Mouse (Mus musculus): ENCODE measurements around the gene Celf1. TPM values are rescaled to one million over a fixed set of nuclear protein-coding genes. Genes with fewer than 3 reads are reported as not detected.

Gene Celf1
- total and polyA plus RNA-seq, 2 experiments from 2014 or later = 69.5 to 82.5 TPM

- Histone ChIP-seq H3K9me3 (ENCODE audit: low read length) (no peaks in the 10 kb centered on the region), H3K4me2 (ENCODE audit: low read depth, low read length, poor library complexity, severe bottlenecking) (peak overlapping the region; percentile 85), H3K4me3 (ENCODE audit: low read depth, low read length) (peak overlapping the region; percentile 80), H3K27ac (ENCODE audit: low read depth, low read length) (no peak overlapping the region; the same call in 1 of the 2 replicates), H3K4me1 (ENCODE audit: insufficient read depth, low read length) (peaks cover 3% of the 10 kb centered on the region; the same call in 1 of the 2 replicates), H3K36me3 (ENCODE audit: insufficient read depth, low read length) (peaks cover 28% of the 10 kb centered on the region), H3K9ac (replicated peaks; ENCODE audit: low read length, poor library complexity, severe bottlenecking) (peak overlapping the region; percentile 84; the same call in 1 of the 2 replicates), H3K27me3 (ENCODE audit: insufficient read depth, low read length) (no peaks in the 10 kb centered on the region)
- ATAC-seq (ENCODE audit: low FRiP score) = peak; percentile 47; the same call in 1 of the 2 replicates
- DNase-seq (ENCODE audit: low spot score) = no peak
- no peak for TF ChIP-seq CTCF (IDR thresholded peaks at IDR 0.05)
- WGBS = 0% methylated on average over 6 of the region's 6 CpGs
These were observed 113.2 kb downstream of the Celf1 start for GRCm38 (mm10) chr2:91053181-91053933.

DNA sequence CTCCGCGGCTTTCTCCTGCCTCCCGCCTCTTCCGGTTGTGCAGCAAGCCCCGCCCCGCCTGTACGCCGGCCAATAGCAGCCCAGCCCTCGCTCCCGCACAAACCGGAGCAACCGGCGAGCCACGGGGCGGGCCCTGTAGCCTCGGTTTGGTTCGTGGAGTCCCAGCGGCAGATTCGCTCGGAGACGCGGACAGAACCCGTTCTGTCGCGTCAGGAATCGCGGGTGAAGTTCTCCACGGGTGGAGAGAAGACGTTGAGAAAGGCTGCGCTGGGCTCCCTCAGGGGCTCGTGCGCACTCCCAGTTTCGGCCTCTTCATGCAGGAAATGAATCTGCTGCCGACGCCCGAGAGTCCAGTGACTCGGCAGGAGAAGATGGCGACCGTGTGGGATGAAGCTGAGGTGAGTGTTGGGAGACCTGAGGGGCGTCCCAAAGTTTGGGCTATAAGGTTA, 113.8 kb downstream of the Celf1 start, which contains the start of gene Psmc3:
Psmc3 (plus strand) TSS at position 76 of the 449 bp plus-strand sequence.
- DNase-seq (ENCODE audit: low spot score) (peak; percentile 95), ATAC-seq (ENCODE audit: low FRiP score) (peak; percentile 98)
- Histone ChIP-seq H3K27me3 (ENCODE audit: insufficient read depth, low read length) (no peaks in the 10 kb centered on the region), H3K9me3 (ENCODE audit: low read length) (no peaks in the 10 kb centered on the region), H3K4me3 (ENCODE audit: low read depth, low read length) (peak within 1 kb of the TSS; percentile 80), H3K27ac (ENCODE audit: low read depth, low read length) (peak within 1 kb of the TSS; percentile 97), H3K36me3 (ENCODE audit: insufficient read depth, low read length) (peaks cover 33% of the 10 kb centered on the region), H3K4me2 (ENCODE audit: low read depth, low read length, poor library complexity, severe bottlenecking) (peak within 1 kb of the TSS; percentile 85), H3K4me1 (ENCODE audit: insufficient read depth, low read length) (peaks cover 3% of the 10 kb centered on the region; the same call in 1 of the 2 replicates), H3K9ac (replicated peaks; ENCODE audit: low read length, poor library complexity, severe bottlenecking) (peak within 1 kb of the TSS; percentile 84)
- no peak for TF ChIP-seq CTCF (IDR thresholded peaks at IDR 0.05)
- WGBS = under 1% methylated on average over 40 of the region's 40 CpGs

DNA sequence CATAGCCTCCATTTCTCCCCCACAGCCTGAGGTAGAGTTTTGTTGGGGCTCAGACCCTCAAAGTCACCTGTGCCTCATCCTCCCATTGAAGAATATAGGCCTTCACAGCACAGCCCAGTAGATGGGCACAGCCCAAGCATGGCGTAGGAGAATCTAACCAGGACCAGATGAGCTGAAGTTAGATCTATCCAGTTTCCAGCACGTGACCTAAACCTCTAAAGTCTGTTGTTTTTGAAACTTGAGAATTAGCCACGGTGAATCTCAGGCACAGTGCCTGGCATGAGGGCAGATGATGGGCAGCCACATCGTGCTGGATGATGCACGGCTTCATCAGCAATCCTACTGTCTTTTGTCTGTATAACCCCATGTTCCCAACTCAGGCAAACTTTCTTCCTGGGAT, 118.3 kb downstream of the Celf1 start:
- H3K9me3 ChIP-seq (ENCODE audit: low read length) = no peaks in the 10 kb centered on the region
- no peak for TF ChIP-seq CTCF (IDR thresholded peaks at IDR 0.05)
- no peak overlapping the region for H3K4me3 ChIP-seq (ENCODE audit: low read depth, low read length)
- no peak overlapping the region for H3K27ac ChIP-seq (ENCODE audit: low read depth, low read length)
- peaks cover 53% of the 10 kb centered on the region for H3K36me3 ChIP-seq (ENCODE audit: insufficient read depth, low read length)
- no peak overlapping the region for H3K4me2 ChIP-seq (ENCODE audit: low read depth, low read length, poor library complexity, severe bottlenecking)
- peaks cover 3% of the 10 kb centered on the region; the same call in 1 of the 2 replicates for H3K4me1 ChIP-seq (ENCODE audit: insufficient read depth, low read length)
- H3K27me3 ChIP-seq (ENCODE audit: insufficient read depth, low read length) = no peaks in the 10 kb centered on the region
- WGBS = 92% methylated on average over 5 of the region's 5 CpGs
- H3K9ac ChIP-seq (replicated peaks; ENCODE audit: low read length, poor library complexity, severe bottlenecking) = no peak overlapping the region
- DNase-seq (ENCODE audit: low spot score) (no peak), ATAC-seq (ENCODE audit: low FRiP score) (no peak)

DNA sequence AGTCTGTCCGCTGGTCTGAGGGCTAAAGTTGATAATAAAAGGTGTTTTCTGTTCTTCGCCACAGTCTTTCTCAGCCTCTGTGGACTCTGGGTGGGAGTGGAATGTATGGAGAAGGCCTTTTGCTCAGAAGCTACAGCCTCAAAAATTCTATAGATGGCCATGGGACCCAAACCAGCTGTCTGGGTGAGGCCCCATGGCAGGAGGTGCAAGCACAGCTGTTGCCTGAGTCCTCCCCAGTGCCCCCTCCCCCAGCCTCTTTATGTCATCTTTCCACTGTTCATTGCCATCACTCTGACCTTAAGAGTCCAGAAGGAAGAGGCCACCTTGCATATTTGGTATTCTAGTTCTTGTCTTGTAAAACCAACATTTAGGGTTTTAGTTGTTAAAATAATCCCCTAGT, 119.2 kb downstream of the Celf1 start:
- 95% methylated on average over 2 of the region's 2 CpGs for WGBS
- H3K4me2 ChIP-seq (ENCODE audit: low read depth, low read length, poor library complexity, severe bottlenecking) = no peak overlapping the region
- TF ChIP-seq CTCF (IDR thresholded peaks at IDR 0.05) = no peak
- peaks cover 58% of the 10 kb centered on the region for H3K36me3 ChIP-seq (ENCODE audit: insufficient read depth, low read length)
- ATAC-seq (ENCODE audit: low FRiP score) (no peak), DNase-seq (ENCODE audit: low spot score) (no peak)
- H3K27ac ChIP-seq (ENCODE audit: low read depth, low read length) = no peak overlapping the region
- peaks cover 3% of the 10 kb centered on the region; the same call in 1 of the 2 replicates for H3K4me1 ChIP-seq (ENCODE audit: insufficient read depth, low read length)
- no peaks in the 10 kb centered on the region for H3K27me3 ChIP-seq (ENCODE audit: insufficient read depth, low read length)
- no peak overlapping the region for H3K9ac ChIP-seq (replicated peaks; ENCODE audit: low read length, poor library complexity, severe bottlenecking)
- H3K9me3 ChIP-seq (ENCODE audit: low read length) = no peaks in the 10 kb centered on the region
- no peak overlapping the region for H3K4me3 ChIP-seq (ENCODE audit: low read depth, low read length)

DNA sequence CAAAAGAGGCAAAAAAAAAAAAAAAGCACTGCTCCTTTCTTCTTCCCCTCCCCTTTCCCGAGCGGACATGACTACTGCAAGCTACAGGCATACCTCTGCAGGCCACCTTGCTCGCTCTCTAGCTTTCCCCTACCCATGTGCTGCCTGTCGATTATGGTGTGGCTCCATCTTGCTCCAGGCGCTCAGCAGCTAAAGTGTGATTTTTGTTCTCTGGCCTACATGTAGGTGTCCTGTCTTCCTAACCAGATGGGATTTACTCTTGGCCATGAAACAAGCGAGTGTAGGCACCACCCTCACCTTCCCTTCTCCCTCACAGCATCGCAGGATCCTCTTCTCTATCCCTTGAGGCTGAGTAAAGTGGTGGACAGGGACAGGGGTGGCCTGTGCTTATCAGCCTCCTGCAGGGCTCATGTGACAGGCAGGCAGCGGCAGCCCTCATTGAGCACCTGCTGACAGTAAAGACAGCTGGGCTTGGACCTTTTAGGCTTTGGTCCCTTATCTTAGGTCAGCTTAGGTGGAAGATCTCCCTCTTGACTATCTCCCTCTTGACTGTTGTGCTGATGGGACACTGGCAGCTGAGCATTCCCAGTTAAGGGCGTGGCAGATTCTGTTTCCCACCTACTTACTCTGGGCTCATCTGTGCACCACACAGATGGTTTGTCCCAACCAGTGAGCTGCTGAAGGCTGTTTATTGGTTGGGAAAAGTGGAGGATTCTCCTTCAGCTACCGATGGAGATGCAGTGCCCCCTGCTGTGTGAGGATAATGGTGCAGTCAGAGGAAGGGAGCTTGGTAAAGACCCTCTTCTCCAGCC, 120.6 kb downstream of the Celf1 start:
- Histone ChIP-seq H3K9ac (replicated peaks; ENCODE audit: low read length, poor library complexity, severe bottlenecking) (no peak overlapping the region), H3K27ac (ENCODE audit: low read depth, low read length) (no peak overlapping the region), H3K4me3 (ENCODE audit: low read depth, low read length) (no peak overlapping the region), H3K27me3 (ENCODE audit: insufficient read depth, low read length) (no peaks in the 10 kb centered on the region), H3K36me3 (ENCODE audit: insufficient read depth, low read length) (peaks cover 60% of the 10 kb centered on the region), H3K4me1 (ENCODE audit: insufficient read depth, low read length) (no peaks in the 10 kb centered on the region), H3K4me2 (ENCODE audit: low read depth, low read length, poor library complexity, severe bottlenecking) (no peak overlapping the region), H3K9me3 (ENCODE audit: low read length) (no peaks in the 10 kb centered on the region)
- WGBS = 78% methylated on average over 10 of the region's 10 CpGs
- TF ChIP-seq CTCF (IDR thresholded peaks at IDR 0.05) = peak; percentile 80
- ATAC-seq (ENCODE audit: low FRiP score) (peak; percentile 13; the same call in 1 of the 2 replicates), DNase-seq (ENCODE audit: low spot score) (peak; percentile 63)
